Mouse (Mus musculus) limb, embryonic 10.5 days (tissue): ENCODE data around the gene Lamp2. TPM values are rescaled to one million over a fixed set of nuclear protein-coding genes. Genes with fewer than 3 reads are reported as not detected.

Source experiments
- DNase-seq: peaks from one replicate; pipeline ENCODE4 v3.0.0-alpha.2; 2017; ENCODE audit warnings: low spot score
- H3K27ac ChIP-seq: fragments of 300-500 bp; sonication (generic); 2 replicates; pipeline ENCODE4 v1.5.1; 2016; ENCODE audit warnings: mild to moderate bottlenecking
- H3K27me3 ChIP-seq: fragments of 300-500 bp; sonication (generic); 2 replicates; pipeline ENCODE4 v1.6.1; 2016; ENCODE audit warnings: low read depth, mild to moderate bottlenecking; ENCODE audit not compliant: poor library complexity, severe bottlenecking
- H3K36me3 ChIP-seq: fragments of 300-500 bp; sonication (generic); 2 replicates; pipeline ENCODE4 v1.6.1; 2016; ENCODE audit warnings: mild to moderate bottlenecking, moderate library complexity
- H3K4me1 ChIP-seq: fragments of 300-500 bp; sonication (generic); 2 replicates; pipeline ENCODE4 v1.6.1; 2016
- H3K4me3 ChIP-seq: fragments of 300-500 bp; sonication (generic); 2 replicates; pipeline ENCODE4 v1.5.1; 2016; ENCODE audit warnings: mild to moderate bottlenecking, moderate library complexity
- H3K9me3 ChIP-seq: fragments of 300-500 bp; sonication (generic); replicated peaks from 2 replicates; pipeline ENCODE4 v1.6.1; 2016; ENCODE audit warnings: mild to moderate bottlenecking
- WGBS: fragments of 180-500 bp; shearing (Covaris S2); methylation state at CpG from one replicate; pipeline ENCODE4 v1.1.7; 2016; 5-methylcytosine and 5-hydroxymethylcytosine counted together
- polyA plus RNA-seq: library from polyadenylated mRNA; unstranded; fragments of >200 nt; fragmentation: Nextera tagmentation; extraction: Ambion mirVana; gene quantifications from 2 replicates; pipeline ENCODE4 v1.2.1, GENCODE M21; 2016

The Lamp2 gene
- polyA plus RNA-seq, 1 experiment from 2014 or later = 61.1 TPM

DNA sequence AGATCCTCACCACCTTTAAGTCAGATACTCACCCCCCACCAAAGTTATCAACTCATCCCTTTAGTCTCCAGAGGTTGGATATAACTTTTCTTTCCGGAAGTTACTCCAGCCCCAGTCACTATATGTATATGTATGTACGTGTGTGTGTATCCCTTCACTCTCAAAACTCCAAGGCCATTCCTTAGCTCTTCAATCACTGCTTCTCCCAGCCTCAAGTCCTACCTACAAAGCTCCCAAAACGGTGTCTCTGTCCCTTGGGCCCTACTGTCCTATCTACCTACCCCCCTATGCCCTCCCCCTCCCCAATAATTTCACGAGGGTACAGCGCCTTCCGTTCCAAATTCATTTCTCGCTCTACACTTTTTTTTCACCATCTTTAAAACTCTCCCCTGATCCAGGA is 780 bp downstream of the Lamp2 start:
- DNase-seq = peak; percentile 28
- peak overlapping the region; percentile 85 for H3K27ac ChIP-seq
- H3K9me3 ChIP-seq = no peaks in the 10 kb centered on the region
- WGBS = 16% methylated on average over 7 of the region's 7 CpGs
- H3K36me3 ChIP-seq = peaks cover 17% of the 10 kb centered on the region
- H3K27me3 ChIP-seq = no peaks in the 10 kb centered on the region
- H3K4me3 ChIP-seq = peak overlapping the region; percentile 64
- H3K4me1 ChIP-seq = no peaks in the 10 kb centered on the region

DNA sequence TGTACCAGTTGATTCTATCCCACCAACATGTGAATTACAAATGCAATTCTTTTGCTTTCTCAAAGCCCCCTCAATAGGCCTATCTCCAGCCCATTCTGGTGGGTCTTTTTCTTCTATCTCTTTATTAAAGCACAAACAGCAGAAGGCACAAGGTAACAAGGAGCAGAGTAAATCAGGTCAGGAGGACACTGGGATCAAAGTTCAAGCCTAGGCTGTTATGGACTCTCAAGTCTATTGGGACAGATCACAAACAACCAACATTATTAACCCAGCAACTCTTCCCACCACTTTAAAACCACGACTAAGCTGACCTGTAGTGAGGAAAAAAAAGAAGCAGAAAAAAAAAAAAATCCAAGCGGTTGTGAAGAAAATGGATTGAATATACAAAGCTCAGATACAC is 1.4 kb downstream of the Lamp2 start:
- H3K9me3 ChIP-seq = no peaks in the 10 kb centered on the region
- H3K27ac ChIP-seq = no peak overlapping the region
- H3K4me3 ChIP-seq = 0 out of 2 replicates have a peak overlapping the region, but pooled peaks have one; percentile 64
- no peaks in the 10 kb centered on the region for H3K4me1 ChIP-seq
- no peaks in the 10 kb centered on the region for H3K27me3 ChIP-seq
- peaks cover 23% of the 10 kb centered on the region for H3K36me3 ChIP-seq
- WGBS = 43% methylated on average over 2 of the region's 2 CpGs
- DNase-seq = no peak

DNA sequence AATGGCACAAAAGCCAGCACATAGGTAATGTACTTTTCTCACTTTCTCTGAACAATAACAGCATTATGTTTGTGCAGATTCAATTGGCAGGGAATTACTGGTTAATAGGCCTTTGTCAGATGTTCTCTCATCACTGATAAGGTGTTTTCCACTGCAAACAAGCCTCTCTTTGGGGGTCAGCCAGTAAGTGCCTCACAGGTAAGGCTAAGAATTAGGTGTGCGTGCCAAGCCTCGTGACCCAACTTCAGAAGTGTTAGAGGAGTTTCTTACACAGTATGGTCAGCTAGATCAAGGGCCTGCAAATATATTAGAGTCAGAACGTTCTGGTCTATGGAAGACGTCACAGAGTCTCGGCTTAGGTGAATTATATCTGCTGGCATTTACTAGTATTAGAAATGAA is 2.3 kb downstream of the Lamp2 start:
- Histone ChIP-seq H3K9me3 (no peaks in the 10 kb centered on the region), H3K27ac (no peak overlapping the region), H3K4me3 (no peak overlapping the region), H3K4me1 (no peaks in the 10 kb centered on the region), H3K36me3 (peaks cover 32% of the 10 kb centered on the region), H3K27me3 (no peaks in the 10 kb centered on the region)
- 92% methylated on average over 5 of the region's 5 CpGs for WGBS
- no peak for DNase-seq

DNA sequence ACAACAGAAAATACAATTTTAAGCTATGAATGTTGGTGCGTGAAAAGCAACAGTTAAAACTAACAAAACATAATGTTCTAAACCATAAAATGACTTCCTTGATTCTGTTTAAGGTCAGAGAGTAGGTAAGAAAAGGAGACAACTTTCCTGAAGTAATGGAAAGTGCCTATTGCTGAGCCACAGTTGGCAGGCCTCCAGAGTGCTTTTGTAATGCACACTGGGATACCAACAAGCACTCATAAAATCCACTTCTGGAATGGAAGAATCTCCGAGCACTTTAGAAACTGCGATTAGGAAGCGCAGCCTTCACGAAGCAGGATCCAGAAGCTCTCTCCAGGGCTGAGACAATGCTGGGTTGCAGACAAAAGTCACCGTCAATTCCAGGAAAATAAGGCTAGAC is 5.8 kb downstream of the Lamp2 start:
- H3K27me3 ChIP-seq = no peaks in the 10 kb centered on the region
- 96% methylated on average over 6 of the region's 6 CpGs for WGBS
- peaks cover 34% of the 10 kb centered on the region for H3K36me3 ChIP-seq
- no peaks in the 10 kb centered on the region for H3K9me3 ChIP-seq
- DNase-seq = no peak
- no peaks in the 10 kb centered on the region for H3K4me1 ChIP-seq
- H3K27ac ChIP-seq = no peak overlapping the region
- H3K4me3 ChIP-seq = no peak overlapping the region

DNA sequence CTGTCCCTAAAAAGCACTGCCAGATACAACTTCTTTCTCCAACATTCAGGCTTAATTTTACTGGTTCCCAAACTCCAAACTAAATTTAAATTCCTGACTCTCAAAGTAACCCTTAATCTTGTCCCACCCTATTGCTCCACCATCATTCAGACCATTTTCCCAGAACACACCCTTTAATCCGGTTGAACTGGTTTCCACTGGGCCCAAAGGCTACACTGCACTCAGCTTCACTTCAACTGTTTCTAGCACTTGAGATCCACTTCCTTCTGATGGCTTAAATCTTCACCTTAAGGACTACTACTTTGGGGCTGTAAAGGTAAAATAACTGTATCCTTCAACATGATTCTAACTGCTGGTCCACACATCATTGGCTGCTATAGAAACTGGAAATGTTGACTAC is 10.5 kb downstream of the Lamp2 start:
- 72% methylated on average over 1 of the region's 1 CpGs for WGBS
- H3K4me3 ChIP-seq = no peak overlapping the region
- peaks cover 24% of the 10 kb centered on the region for H3K36me3 ChIP-seq
- no peaks in the 10 kb centered on the region for H3K9me3 ChIP-seq
- no peak for DNase-seq
- no peak overlapping the region for H3K27ac ChIP-seq
- H3K27me3 ChIP-seq = no peaks in the 10 kb centered on the region
- H3K4me1 ChIP-seq = no peaks in the 10 kb centered on the region

DNA sequence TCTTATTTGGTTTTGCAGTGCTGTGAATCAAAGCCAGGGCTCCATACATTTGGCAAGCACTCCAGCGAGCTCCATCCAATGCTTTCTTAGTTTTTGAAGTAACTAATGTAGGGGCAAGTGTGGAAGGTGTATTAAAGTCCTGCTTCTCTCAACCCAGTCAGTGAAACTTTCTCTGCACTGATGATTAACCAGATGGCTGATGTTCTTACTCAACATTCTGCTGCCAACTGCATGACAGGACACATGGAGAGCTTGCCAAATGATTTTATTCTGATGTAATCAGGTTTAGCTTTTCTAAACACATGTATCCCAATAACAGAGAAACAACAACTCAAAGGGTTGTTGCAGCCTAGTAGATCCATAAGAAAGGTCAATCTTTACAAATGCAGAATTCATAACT is 13.8 kb downstream of the Lamp2 start:
- Histone ChIP-seq H3K9me3 (no peaks in the 10 kb centered on the region), H3K4me3 (no peak overlapping the region), H3K4me1 (no peaks in the 10 kb centered on the region), H3K27me3 (no peaks in the 10 kb centered on the region), H3K36me3 (peaks cover 13% of the 10 kb centered on the region; the same call in 1 of the 2 replicates), H3K27ac (no peak overlapping the region)
- DNase-seq = no peak
- WGBS = 100% methylated on average over 1 of the region's 1 CpGs

DNA sequence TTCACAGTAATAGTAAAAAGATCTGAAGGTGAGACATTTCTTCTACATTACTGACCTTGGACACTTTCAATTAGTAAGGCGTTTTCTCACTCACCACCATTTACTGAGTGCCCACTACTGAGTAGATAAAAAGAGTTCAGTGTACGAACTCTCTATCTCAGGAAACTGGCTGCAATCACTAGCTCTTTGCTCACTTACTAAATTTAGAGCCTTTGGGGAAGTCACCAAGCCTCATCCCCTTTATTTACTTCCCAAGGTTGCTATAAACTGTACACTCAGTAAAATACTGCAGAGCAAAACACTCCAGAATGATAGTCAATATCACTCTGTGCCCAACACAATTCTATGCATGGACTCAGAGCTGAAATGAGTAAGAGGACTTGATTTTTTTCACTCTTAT is 16.6 kb downstream of the Lamp2 start:
- WGBS = 83% methylated on average over 2 of the region's 2 CpGs
- H3K36me3 ChIP-seq = peaks cover 31% of the 10 kb centered on the region
- no peaks in the 10 kb centered on the region for H3K4me1 ChIP-seq
- H3K4me3 ChIP-seq = no peak overlapping the region
- no peaks in the 10 kb centered on the region for H3K27me3 ChIP-seq
- no peak overlapping the region for H3K27ac ChIP-seq
- no peak for DNase-seq
- H3K9me3 ChIP-seq = no peaks in the 10 kb centered on the region

DNA sequence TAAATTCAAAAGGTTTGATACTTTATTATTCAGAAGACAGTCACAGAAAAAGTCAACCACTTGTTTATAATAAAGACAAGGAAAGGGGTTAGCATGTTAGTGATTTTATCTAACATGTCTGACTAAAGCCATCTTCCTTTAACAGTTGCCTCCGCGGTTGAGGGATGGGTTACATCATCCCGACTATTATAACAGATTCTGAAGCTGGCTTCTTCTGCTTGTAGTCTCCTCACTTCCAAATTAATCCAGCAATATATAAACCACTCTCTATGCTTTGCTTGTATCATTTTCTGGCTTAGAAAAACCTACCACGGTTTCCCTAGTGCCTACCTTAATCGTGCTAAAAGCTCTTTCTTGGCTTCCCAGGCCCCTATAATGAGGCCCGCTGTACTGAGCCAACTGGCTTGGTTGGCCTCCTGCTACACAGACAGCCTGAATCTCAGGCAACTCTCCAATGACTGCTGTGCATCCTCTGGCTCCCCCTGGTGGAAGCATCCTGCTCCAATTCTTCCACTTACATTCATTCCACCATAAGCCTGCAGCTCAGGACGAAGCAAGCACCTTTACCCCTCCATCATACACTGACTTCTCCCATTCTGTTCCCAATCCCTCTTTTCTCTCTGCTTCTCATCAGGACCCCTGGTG is 18.0 kb downstream of the Lamp2 start:
- no peaks in the 10 kb centered on the region for H3K9me3 ChIP-seq
- H3K27me3 ChIP-seq = no peaks in the 10 kb centered on the region
- WGBS = 54% methylated on average over 7 of the region's 7 CpGs
- H3K4me3 ChIP-seq = no peak overlapping the region
- H3K36me3 ChIP-seq = peaks cover 32% of the 10 kb centered on the region
- H3K4me1 ChIP-seq = no peaks in the 10 kb centered on the region
- H3K27ac ChIP-seq = no peak overlapping the region
- peak; percentile 57 for DNase-seq

DNA sequence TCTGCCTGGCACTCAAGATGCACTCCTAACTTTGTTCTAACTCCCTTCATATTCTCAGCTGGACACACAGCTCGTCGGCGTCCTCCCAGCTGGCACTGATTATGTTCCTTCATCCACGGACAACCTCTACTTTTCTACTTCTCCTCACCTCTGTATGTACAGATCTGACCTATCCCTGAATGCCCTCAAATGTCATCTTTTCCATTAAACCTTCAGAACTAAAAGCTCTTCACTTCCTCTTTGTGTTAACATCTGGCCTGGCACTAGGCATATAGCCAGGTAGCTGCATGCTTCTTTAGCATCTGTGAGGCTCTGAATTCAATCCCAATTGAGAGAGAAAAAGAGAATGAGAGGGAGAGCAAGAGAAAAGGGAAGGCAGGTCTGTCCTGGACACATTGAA is 26.8 kb downstream of the Lamp2 start:
- Histone ChIP-seq H3K9me3 (no peaks in the 10 kb centered on the region), H3K27me3 (no peaks in the 10 kb centered on the region), H3K4me3 (no peak overlapping the region), H3K27ac (no peak overlapping the region), H3K4me1 (no peaks in the 10 kb centered on the region), H3K36me3 (peaks cover 52% of the 10 kb centered on the region)
- DNase-seq = no peak
- 87% methylated on average over 4 of the region's 4 CpGs for WGBS

DNA sequence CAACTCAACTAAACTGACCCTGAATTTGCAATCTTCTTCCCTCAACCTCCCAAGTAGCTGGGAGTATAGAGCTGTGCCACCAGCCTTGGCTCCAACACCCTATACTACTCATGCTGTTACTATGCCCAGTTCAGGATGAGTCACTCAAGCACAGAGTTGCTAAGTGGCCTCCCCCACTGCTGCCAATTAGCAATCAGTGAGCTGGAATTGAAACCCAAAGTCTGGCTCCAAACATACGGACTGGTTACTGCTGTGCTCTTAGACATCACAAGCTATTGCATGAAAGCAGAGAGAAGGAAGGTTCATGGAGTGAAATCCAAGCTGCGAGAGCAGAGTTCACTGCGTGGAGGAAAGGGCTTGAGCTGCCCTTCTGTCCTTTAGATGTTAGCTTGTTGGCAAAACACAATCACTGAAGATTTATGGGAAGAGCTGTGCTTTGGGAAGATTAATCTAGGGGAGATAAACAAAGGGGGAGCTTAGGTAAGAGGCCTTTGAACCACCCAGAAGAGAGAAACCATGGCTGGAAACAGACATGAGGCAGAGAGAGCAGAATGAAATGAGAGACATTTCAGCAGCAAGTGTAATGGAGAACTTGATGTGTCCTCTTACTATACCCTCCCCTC is 27.3 kb downstream of the Lamp2 start:
- peaks cover 57% of the 10 kb centered on the region for H3K36me3 ChIP-seq
- no peak overlapping the region for H3K27ac ChIP-seq
- no peak for DNase-seq
- H3K4me1 ChIP-seq = no peaks in the 10 kb centered on the region
- WGBS = 83% methylated on average over 3 of the region's 3 CpGs
- no peaks in the 10 kb centered on the region for H3K9me3 ChIP-seq
- no peak overlapping the region for H3K4me3 ChIP-seq
- no peaks in the 10 kb centered on the region for H3K27me3 ChIP-seq

DNA sequence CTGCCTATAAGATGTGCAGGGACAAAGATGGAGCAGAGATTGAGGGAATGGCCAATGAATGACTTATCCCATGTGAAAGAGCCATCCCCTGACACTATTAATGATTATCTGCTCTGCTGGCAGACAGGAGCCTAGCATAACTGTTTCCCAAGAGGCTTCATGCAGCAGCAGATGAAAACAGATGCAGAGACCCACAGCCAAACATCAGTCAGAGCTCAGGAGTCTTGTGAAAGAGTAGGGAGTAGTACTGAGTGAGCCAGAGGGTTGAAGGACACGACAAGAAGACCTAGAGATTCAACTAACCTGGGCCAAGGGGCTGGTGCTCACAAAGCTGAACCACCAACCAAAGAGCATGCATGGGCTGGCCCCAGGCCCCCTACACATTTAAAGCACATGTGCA is 30.2 kb downstream of the Lamp2 start:
- Histone ChIP-seq H3K27me3 (no peaks in the 10 kb centered on the region), H3K27ac (no peak overlapping the region), H3K9me3 (no peaks in the 10 kb centered on the region), H3K4me1 (no peaks in the 10 kb centered on the region), H3K4me3 (no peak overlapping the region), H3K36me3 (peaks cover 53% of the 10 kb centered on the region)
- no peak for DNase-seq
- WGBS = 89% methylated on average over 1 of the region's 1 CpGs

DNA sequence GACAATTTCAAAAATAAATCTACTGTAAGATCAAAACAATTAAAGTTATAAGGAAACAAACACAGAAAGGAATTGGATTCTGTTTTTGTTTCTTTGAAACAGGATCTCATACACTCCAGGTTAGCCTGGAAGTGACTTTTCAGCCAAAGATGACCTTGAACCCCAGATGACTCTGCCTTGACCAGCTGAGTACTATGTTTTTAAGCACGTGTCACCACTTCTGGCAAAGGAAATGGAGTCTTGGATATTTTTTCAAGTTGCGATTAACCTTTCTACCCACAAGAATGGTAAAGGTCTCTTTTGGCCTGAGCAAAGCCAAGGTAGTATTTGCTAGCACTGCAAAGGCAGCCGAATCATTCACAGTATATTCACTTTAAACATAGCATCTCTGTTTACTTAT is 33.2 kb downstream of the Lamp2 start:
- no peak for DNase-seq
- no peaks in the 10 kb centered on the region for H3K9me3 ChIP-seq
- H3K36me3 ChIP-seq = peaks cover 32% of the 10 kb centered on the region
- no peak overlapping the region for H3K4me3 ChIP-seq
- no peaks in the 10 kb centered on the region for H3K27me3 ChIP-seq
- H3K4me1 ChIP-seq = no peaks in the 10 kb centered on the region
- H3K27ac ChIP-seq = no peak overlapping the region
- 89% methylated on average over 3 of the region's 3 CpGs for WGBS

DNA sequence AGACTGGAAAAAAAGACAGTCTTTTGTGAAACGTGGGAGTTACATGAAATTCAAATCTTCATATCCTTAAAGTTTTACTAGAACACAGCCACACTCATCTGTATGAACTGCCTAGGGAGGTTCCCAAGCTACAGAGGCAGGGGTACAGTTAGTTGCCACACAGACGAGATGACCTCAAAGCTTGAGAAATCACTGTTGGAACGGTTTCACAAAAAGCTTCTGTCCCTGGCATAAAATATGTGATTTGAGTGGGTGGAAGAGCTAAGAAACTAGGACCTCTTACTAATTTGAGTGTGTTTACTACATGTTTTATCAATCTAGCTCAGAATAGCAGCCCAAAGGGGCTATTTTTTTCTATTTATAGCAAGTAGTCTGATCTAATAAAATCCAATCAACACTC is 33.9 kb downstream of the Lamp2 start:
- Histone ChIP-seq H3K4me1 (no peaks in the 10 kb centered on the region), H3K9me3 (no peaks in the 10 kb centered on the region), H3K36me3 (peaks cover 27% of the 10 kb centered on the region), H3K27ac (no peak overlapping the region), H3K4me3 (no peak overlapping the region), H3K27me3 (no peaks in the 10 kb centered on the region)
- no peak for DNase-seq
- WGBS = 88% methylated on average over 3 of the region's 3 CpGs

DNA sequence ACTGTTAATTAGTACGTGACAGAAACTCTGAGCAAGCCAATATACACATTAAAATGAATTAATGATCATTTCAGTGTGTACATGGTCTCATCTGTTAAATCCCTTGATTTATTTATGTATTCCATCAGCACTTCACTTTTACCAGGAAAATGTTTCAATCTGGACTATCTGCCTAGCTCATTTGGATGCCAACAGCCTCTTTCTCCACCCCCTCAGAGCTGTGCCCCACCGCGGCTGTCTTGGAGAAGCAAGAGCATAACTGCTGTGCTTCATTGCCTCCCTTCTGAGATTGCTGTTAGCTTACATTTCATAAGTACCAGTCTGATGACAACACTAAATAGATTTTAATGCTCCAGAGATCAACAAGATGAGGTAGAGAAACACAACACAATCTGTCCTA is 52.4 kb downstream of the Lamp2 start:
- no peaks in the 10 kb centered on the region for H3K9me3 ChIP-seq
- H3K36me3 ChIP-seq = no peaks in the 10 kb centered on the region
- H3K27ac ChIP-seq = no peak overlapping the region
- no peak for DNase-seq
- 76% methylated on average over 3 of the region's 3 CpGs for WGBS
- no peaks in the 10 kb centered on the region for H3K4me1 ChIP-seq
- no peak overlapping the region for H3K4me3 ChIP-seq
- no peaks in the 10 kb centered on the region for H3K27me3 ChIP-seq
